Mouse (Mus musculus): ENCODE data around the gene Brd4.

Brd4 gene

DNA sequence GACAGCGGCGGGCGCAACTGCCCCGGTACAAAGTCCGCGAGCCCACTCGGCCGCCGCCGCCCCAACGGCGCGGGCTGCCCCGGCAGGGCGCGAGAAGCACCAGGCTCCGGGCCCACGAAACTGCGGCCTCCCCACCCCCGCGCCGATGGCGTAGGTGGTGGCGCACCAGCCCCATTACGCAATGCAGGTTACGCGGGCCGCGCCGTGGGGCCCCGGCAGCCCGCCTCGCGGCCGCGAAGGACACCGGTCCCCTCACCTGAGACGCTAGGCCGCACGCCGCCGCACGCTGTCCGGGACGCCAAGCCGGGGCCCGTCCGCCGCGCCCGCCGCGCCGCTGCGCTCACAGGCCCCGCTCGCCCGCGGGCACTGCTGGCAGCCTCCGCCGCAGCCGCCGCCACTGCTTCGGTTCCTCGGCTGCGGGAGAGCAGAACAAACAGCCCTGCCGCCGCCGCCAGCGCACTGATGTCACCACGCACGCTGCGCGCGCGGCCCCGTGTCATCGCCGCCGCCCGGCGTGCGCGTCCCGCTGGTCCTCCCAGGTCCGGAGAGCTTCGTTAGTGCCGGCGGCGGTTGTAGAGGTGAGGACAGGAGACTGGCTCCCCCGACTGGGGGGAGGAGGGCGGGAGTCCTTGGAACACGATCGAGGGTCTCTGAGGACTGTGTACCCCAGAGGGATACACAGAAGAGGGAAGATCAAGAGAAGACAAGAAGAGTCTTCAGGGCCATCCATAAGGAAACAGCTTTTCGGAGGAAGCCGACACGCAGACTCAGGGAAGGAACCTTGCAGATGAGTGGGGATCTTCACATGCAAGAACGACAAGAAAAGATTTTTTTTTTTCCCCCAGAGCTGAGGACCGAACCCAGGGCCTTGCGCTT, at the start of gene Brd4:
TSS of gene Brd4 (minus strand) at position 461 of the 876 bp plus-strand sequence.
- peak; percentile 91 to 95 for DNase-seq

- peak in 1 of 2 experiments; percentile 23 for DNase-seq
Measured at GRCm38 (mm10) chr17:32333675-32334303, 49.3 kb upstream of the Brd4 start.

DNA sequence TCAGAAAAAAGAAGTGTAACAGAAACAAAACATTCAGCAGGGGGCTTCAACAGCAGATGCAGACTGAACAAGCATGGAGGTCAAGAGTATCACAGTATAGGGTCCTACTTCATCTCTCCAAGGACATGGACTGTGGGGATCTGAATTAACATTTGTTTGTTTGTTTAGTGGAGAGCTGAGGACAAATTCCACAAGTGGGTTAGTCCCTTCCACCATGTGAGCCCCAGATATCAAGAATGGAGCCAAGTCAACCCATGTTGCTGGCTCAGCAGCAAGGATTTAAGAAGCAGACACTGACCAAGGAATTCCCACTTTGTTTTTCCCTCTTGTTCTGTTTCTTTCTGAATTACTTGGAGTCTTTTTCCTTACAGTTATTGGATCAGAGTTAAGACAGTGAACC, 43.0 kb upstream of the Brd4 start:
- DNase-seq = no peak

- no peak for DNase-seq
Measured at GRCm38 (mm10) chr17:32322809-32323208, 38.3 kb upstream of the Brd4 start.

DNA sequence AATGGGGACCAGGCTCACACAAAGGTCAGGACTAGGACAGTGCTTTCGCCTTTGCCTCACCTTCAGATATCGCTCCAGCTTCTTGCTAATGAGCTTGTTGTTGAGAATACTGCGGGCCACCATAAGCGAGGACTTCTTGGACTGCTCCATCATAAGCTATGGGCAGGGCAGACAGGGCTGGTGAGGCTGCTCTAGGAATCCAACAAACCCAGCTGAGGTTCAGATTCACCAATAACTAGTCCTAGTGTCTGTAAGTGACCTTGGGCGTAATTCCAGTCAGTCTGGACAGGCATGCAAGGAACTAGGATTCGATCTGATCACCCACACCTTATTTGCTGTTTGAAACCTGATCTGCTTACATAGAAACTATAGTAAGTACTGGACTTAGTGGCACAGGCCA, 37.3 kb upstream of the Brd4 start:
- DNase-seq = peak in 1 of 2 experiments; percentile 17

GRCm38 (mm10) chr17:32321390-32321734, 36.8 kb upstream of the Brd4 start:
- DNase-seq = no peak

DNA sequence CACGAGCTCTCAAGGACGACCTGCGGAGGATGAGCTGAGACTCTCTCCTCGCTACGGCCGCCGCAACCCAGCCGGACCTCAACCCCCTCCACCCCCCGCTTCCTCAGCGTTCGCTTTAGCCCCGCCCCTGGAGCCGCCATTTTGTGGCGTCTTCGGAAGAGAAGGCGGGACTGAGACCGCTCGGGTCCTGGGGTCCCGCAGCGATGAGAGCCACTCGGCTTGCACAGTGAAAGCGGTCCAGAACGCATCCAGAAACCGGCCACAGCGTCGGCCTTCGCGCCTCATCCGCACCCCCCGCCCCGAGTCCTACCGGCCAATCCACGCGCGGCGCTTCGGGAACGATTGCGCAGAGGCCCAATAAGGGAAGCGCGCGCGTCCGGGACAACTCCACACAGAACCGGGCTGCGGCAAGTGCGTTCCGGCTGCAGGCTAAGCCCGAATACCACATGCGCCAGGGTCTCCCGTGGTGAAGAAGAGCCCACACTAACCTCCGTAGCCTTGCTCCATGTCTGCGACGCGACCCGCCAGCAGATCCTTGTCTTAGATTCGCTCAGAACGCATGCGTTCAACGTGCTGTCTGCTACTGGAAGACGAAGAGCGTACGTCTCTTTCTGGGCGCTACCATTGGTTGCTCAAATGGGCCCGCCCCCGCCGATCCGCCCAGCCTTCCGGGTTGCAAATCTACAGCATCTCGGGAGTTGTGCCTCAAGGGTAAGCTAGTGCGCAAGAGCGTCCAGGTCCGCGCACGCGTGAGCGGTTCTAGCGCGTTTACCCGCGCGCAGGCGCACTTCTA, 36.3 kb upstream of the Brd4 start, which contains the start of gene Akap8:
TSS of gene Akap8 (minus strand) at position 642 of the 793 bp plus-strand sequence.
- DNase-seq = peak; percentile 98 to 99

GRCm38 (mm10) chr17:32319950-32320349, 35.4 kb upstream of the Brd4 start:
- peak in 1 of 2 experiments; percentile 19 for DNase-seq

GRCm38 (mm10) chr17:32317708-32318107, 33.2 kb upstream of the Brd4 start:
- no peak for DNase-seq

DNA sequence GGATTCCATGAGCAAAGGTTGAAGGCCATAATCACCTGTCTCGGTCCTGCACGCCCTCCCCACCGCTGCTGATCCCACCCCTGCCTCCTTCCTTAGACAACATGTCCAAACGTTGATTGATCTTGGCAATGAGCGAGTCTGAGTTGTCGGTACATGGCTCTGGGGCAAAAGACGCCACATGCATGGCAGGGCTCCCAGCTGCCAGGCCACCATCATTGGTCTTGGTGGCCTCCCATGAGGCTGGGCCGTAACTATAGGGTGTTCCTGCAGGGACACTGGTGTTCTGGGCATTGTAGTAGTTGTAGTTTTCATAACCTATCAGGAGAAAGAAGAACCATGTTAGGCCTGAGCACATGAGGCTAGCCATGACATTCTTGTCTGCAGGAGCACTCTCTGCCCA, 32.5 kb upstream of the Brd4 start:
- no peak for DNase-seq

GRCm38 (mm10) chr17:32315560-32315959, 31.0 kb upstream of the Brd4 start:
- no peak for DNase-seq

- no peak for DNase-seq
Measured at GRCm38 (mm10) chr17:32313892-32314291, 29.4 kb upstream of the Brd4 start.

DNA sequence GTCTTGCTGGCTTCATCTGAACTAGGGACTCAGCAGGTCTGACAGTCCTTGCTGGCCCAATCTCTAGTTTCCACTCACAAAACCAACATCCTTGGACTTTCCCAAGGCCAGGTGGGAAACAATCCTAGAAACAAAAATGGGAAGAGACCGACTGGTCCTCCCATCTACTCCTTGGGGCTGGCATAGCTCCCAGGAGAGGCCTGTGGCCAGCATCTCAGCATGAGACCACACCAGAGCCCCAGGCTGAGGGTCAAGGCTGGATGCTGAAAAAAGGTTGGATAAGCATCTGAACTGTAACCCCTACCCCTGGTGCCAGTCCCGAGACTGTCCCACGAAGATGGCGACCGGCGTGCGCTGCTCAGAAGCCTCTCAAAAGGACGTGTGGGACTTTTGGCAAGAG, 28.3 kb upstream of the Brd4 start:
- no peak for DNase-seq

GRCm38 (mm10) chr17:32307963-32308362, 23.4 kb upstream of the Brd4 start:
- no peak for DNase-seq

- DNase-seq = no peak
Measured at GRCm38 (mm10) chr17:32298125-32298524, 13.6 kb upstream of the Brd4 start.

DNA sequence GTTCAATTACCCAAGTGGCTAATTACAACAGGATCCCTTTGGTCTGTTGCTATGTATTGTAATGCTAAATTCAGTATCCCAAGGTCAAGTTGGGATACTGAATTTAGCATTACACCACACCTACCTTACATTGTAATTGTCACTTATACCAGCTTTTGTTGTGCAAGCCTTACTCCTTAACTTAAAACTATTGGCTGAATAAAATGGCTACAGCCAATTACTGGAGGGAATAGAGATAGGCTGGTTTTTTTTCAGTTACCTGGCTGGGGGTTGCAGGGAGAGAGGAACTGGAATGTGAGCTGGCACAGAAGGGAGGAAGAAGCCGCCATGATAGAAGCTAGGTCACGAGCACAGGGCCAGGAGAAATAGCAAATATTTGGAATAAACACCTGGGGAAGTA, 11.4 kb upstream of the Brd4 start:
- no peak for DNase-seq

- no peak for DNase-seq
Measured at GRCm38 (mm10) chr17:32295160-32295559, 10.6 kb upstream of the Brd4 start.

DNA sequence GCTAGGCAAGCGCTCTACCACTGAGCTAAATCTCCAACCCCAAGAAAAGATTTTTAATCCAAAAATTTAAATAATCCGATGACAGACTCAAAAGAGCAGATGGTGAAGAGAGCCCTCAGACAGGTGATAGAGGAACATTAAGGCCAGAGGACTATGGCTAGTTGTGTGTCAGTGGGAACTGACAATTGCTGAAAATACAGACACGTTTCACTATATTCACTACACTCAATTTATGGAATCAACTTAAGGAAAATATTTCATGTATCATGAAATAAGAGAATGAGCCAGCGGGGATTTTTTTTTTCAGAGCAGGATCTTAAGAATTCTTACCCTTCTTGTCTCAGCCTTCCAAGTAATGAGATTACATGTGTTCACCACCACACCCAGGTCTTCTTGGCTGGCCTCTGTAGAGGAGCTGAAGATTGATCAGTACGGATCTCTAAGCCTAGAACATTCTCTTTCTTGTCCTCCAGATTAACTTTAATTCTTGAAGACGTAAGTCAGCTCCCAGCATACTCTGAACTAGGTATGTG, 682 bp upstream of the Brd4 start:
- no peak for DNase-seq

- DNase-seq = peak; percentile 52 to 79
Measured at GRCm38 (mm10) chr17:32283771-32284221, 726 bp downstream of the Brd4 start.

- DNase-seq = peak; percentile 27 to 58
Measured at GRCm38 (mm10) chr17:32283341-32283740, 1.2 kb downstream of the Brd4 start.

- peak in 1 of 2 experiments; percentile 30 for DNase-seq
Measured at GRCm38 (mm10) chr17:32281611-32282310, 2.8 kb downstream of the Brd4 start.

- no peak for DNase-seq
Measured at GRCm38 (mm10) chr17:32281126-32281525, 3.4 kb downstream of the Brd4 start.

Measured in kidney, postnatal 36 days (tissue).